Mouse (Mus musculus) heart, adult 2 months (tissue): ENCODE data around the gene Stra8. TPM values are rescaled to one million over a fixed set of nuclear protein-coding genes. Genes with fewer than 3 reads are reported as not detected.

Experiments
- DNase-seq, 2 experiments: peaks; one replicate each; pipeline ENCODE4 v3.0.0; 2021
- H3K27ac ChIP-seq: fragments of 200-600 bp; 2 replicates; pipeline ENCODE4 v1.8.1; 2022
- H3K27me3 ChIP-seq: fragments of 200-500 bp; 2 replicates; pipeline ENCODE4 v1.6.1; 2012; ENCODE audit warnings: mild to moderate bottlenecking, low read length, inconsistent platforms, mixed read lengths; ENCODE audit not compliant: control insufficient read depth, insufficient read depth
- H3K36me3 ChIP-seq: fragments of 200-500 bp; 2 replicates; pipeline ENCODE4 v1.6.1; 2012; ENCODE audit warnings: low read length, inconsistent platforms; ENCODE audit not compliant: control insufficient read depth, insufficient read depth
- H3K4me1 ChIP-seq: fragments of 200-500 bp; 2 replicates; pipeline ENCODE4 v1.6.1; 2011; ENCODE audit warnings: low read length; ENCODE audit not compliant: control insufficient read depth, insufficient read depth
- H3K4me3 ChIP-seq: fragments of 200-600 bp; 2 replicates; pipeline ENCODE4 v1.8.1; 2022
- H3K79me2 ChIP-seq: fragments of 200-500 bp; replicated peaks from 2 replicates; pipeline ENCODE4 v1.6.1; 2012; ENCODE audit warnings: mild to moderate bottlenecking, inconsistent platforms, low read length, moderate library complexity, mixed read lengths; ENCODE audit not compliant: control insufficient read depth, insufficient read depth
- H3K9ac ChIP-seq: fragments of 200-500 bp; 2 replicates; pipeline ENCODE4 v1.6.1; 2012; ENCODE audit warnings: low read depth, mild to moderate bottlenecking, control low read depth, inconsistent platforms, low read length, mixed read lengths
- CTCF ChIP-seq: fragments of 200-600 bp; IDR thresholded peaks from 2 replicates; pipeline ENCODE4 v1.8.1; 2022; ENCODE audit warnings: antibody characterized with exemption, mild to moderate bottlenecking, moderate library complexity
- EP300 ChIP-seq: fragments of 200-500 bp; IDR thresholded peaks from 2 replicates; pipeline ENCODE4 v1.6.1; 2011; ENCODE audit warnings: low read depth, low read length, control low read depth; ENCODE audit not compliant: insufficient read depth
- POLR2A ChIP-seq: fragments of 200-500 bp; IDR thresholded peaks from 2 replicates; pipeline ENCODE4 v1.6.1; 2011; ENCODE audit warnings: mild to moderate bottlenecking, low read depth, low read length, control low read depth; ENCODE audit not compliant: insufficient read depth
- WGBS: fragments of 180-500 bp; shearing (Covaris S2); methylation state at CpG from one replicate; pipeline ENCODE4 v1.1.7; 2018; 5-methylcytosine and 5-hydroxymethylcytosine counted together
- intact Hi-C: fragments of 180-260 bp; cut with DNase I; formaldehyde crosslinking; loops from one replicate; pipeline ENCODE4 v1.15.1; 2025
- polyA plus RNA-seq: library from polyadenylated mRNA; depleted of rRNA; stranded (reverse); fragments of >200 nt; gene quantifications from 2 replicates; pipeline ENCODE4 v1.2.3, GENCODE M21; 2012
- total RNA-seq, 2 experiments: library from RNA; stranded (reverse); gene quantifications; 2 replicates each; pipeline ENCODE4 v1.2.3; 2021

The Stra8 gene
- total and polyA plus RNA-seq, 3 experiments = not detected

GRCm38 (mm10) chr6:34921941-34922340 lies 2.0 kb downstream of the Stra8 start:
- 40% methylated on average over 14 of the region's 14 CpGs for WGBS
- Histone ChIP-seq H3K4me3 (no peak overlapping the region), H3K79me2 (no peaks in the 10 kb centered on the region), H3K9ac (no peak overlapping the region), H3K4me1 (no peaks in the 10 kb centered on the region), H3K27me3 (no peaks in the 10 kb centered on the region), H3K27ac (no peak overlapping the region), H3K36me3 (no peaks in the 10 kb centered on the region)
- intact Hi-C loops = no loop called here
- TF ChIP-seq POLR2A = no peak
- TF ChIP-seq EP300 = 0 out of 2 replicates have a peak, but pooled peaks have one; percentile 52
- peak; percentile 64 for TF ChIP-seq CTCF
- peak in 1 of 2 experiments; percentile 41 for DNase-seq

GRCm38 (mm10) chr6:34927156-34927555 lies 7.2 kb downstream of the Stra8 start:
- intact Hi-C loops = loop anchor here (2.0 to 5.0 kb wide), 2 partner anchors 45 to 416 kb away; no protein-coding TSS in a partner anchor
- Histone ChIP-seq H3K79me2 (no peaks in the 10 kb centered on the region), H3K36me3 (no peaks in the 10 kb centered on the region), H3K9ac (no peak overlapping the region), H3K4me3 (no peak overlapping the region), H3K4me1 (no peaks in the 10 kb centered on the region), H3K27me3 (no peaks in the 10 kb centered on the region), H3K27ac (no peak overlapping the region)
- peak; percentile 61 to 73 for DNase-seq
- WGBS = 42% methylated on average over 4 of the region's 4 CpGs
- peak; percentile 97 for TF ChIP-seq CTCF
- TF ChIP-seq POLR2A = no peak

GRCm38 (mm10) chr6:34927594-34927993 lies 7.6 kb downstream of the Stra8 start:
- no peak for DNase-seq
- H3K27me3 ChIP-seq = no peaks in the 10 kb centered on the region
- 94% methylated on average over 8 of the region's 8 CpGs for WGBS
- H3K79me2 ChIP-seq = no peaks in the 10 kb centered on the region
- H3K4me3 ChIP-seq = no peak overlapping the region
- no peak overlapping the region for H3K27ac ChIP-seq
- H3K4me1 ChIP-seq = no peaks in the 10 kb centered on the region
- TF ChIP-seq EP300 (no peak), POLR2A (no peak), CTCF (no peak)
- H3K36me3 ChIP-seq = no peaks in the 10 kb centered on the region
- H3K9ac ChIP-seq = no peak overlapping the region
- intact Hi-C loops = loop anchor here (2.0 to 5.0 kb wide), 2 partner anchors 45 to 417 kb away; no protein-coding TSS in a partner anchor

- no peak overlapping the region for H3K9ac ChIP-seq
- no peaks in the 10 kb centered on the region for H3K27me3 ChIP-seq
- no peak overlapping the region for H3K4me3 ChIP-seq
- no peak overlapping the region for H3K27ac ChIP-seq
- no peaks in the 10 kb centered on the region for H3K4me1 ChIP-seq
- TF ChIP-seq POLR2A (no peak), EP300 (no peak), CTCF (no peak)
- H3K79me2 ChIP-seq = no peaks in the 10 kb centered on the region
- DNase-seq = no peak
- no peaks in the 10 kb centered on the region for H3K36me3 ChIP-seq
- intact Hi-C loops = no loop called here
- WGBS = 64% methylated on average over 1 of the region's 1 CpGs
These were observed 12.7 kb downstream of the Stra8 start for GRCm38 (mm10) chr6:34932633-34933032.

GRCm38 (mm10) chr6:34936743-34937142 lies 16.8 kb downstream of the Stra8 start:
- Histone ChIP-seq H3K27ac (no peak overlapping the region), H3K4me3 (no peak overlapping the region), H3K79me2 (no peaks in the 10 kb centered on the region), H3K36me3 (no peaks in the 10 kb centered on the region), H3K9ac (no peak overlapping the region), H3K4me1 (no peaks in the 10 kb centered on the region), H3K27me3 (no peaks in the 10 kb centered on the region)
- DNase-seq = no peak
- intact Hi-C loops = no loop called here
- TF ChIP-seq EP300 = no peak
- TF ChIP-seq POLR2A = no peak
- TF ChIP-seq CTCF = peak; percentile 30
- WGBS = 71% methylated on average over 5 of the region's 5 CpGs

DNA sequence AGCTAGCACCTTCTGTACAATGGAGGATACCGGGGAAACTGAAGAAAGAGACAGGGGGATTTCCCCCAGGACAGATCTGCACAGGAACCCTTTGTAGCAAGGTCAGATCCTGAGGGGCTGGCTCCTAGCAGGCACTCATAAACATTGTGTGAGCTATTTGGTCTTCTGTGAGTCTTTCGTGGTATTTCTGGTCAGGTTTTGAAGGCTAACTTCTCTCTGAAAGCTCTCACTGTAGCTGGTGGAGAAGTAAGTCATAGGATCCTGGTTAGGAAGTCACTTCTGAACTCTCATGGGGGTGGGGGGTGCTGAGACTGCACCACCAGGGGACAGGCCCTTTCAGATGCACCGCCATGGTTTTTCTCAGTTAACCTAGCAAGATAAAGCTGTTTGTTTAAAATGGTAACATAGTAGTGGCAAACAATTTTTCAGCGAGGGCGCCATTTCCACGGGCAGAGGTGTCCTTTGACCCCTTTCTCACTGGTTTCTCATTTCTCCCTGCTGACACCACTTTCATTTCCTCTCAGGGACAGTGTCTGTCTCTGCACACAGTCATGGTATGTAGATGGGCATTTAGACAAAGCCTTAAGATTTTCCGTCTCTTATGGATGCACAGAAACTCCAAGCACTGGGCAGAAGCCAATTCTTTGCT lies 18.4 kb downstream of the Stra8 start:
- no peaks in the 10 kb centered on the region for H3K4me1 ChIP-seq
- intact Hi-C loops = no loop called here
- H3K9ac ChIP-seq = no peak overlapping the region
- no peak for DNase-seq
- WGBS = 54% methylated on average over 7 of the region's 7 CpGs
- TF ChIP-seq CTCF (no peak), POLR2A (no peak), EP300 (no peak)
- no peaks in the 10 kb centered on the region for H3K27me3 ChIP-seq
- H3K79me2 ChIP-seq = no peaks in the 10 kb centered on the region
- no peak overlapping the region for H3K27ac ChIP-seq
- no peak overlapping the region for H3K4me3 ChIP-seq
- H3K36me3 ChIP-seq = no peaks in the 10 kb centered on the region
